Mouse (Mus musculus): Measurements from ENCODE around the gene Smco3. TPM values are rescaled to one million over a fixed set of nuclear protein-coding genes. Genes with fewer than 3 reads are reported as not detected.

Gene Smco3
- polyA plus RNA-seq, 1 experiment from 2014 or later = 2.1 TPM

DNA sequence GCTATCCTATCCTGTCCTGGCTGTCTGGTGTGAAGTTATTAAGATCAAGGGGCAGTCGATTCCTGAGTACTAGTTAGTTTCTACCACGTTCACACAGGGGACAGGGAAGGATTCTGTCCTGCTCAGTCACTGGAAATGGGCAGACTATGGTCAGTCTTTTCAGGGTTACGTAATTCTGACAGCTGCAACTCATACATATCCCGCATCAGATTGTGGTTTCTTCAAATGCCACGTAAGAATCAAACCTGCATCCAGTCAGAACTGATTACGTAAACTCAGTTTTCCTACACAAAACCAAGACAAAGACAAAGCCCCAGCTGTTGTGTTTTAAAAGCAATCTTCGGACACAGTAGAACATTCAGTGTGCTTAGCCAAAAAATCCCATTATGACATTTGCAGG is 19.9 kb downstream of the Smco3 start:
- Histone ChIP-seq H3K4me2 (no peak overlapping the region), H3K36me3 (peaks cover 84% of the 10 kb centered on the region), H3K4me3 (no peak overlapping the region), H3K27ac (replicated peaks) (no peak overlapping the region), H3K9ac (no peak overlapping the region), H3K4me1 (replicated peaks) (0 out of 2 replicates have a peak, but pooled peaks cover under 1% of the 10 kb centered on the region), H3K9me3 (no peaks in the 10 kb centered on the region), H3K27me3 (no peaks in the 10 kb centered on the region)
- WGBS = 94% methylated on average over 7 of the region's 7 CpGs
- ATAC-seq (ENCODE audit: low read depth) = no peak

GRCm38 (mm10) chr6:136813117-136813516 is 22.1 kb downstream of the Smco3 start:
- no peaks in the 10 kb centered on the region for H3K9me3 ChIP-seq
- no peak overlapping the region for H3K27ac ChIP-seq (replicated peaks)
- WGBS = 48% methylated on average over 4 of the region's 4 CpGs
- peaks cover 62% of the 10 kb centered on the region for H3K36me3 ChIP-seq
- H3K4me3 ChIP-seq = no peak overlapping the region
- H3K27me3 ChIP-seq = no peaks in the 10 kb centered on the region
- ATAC-seq (ENCODE audit: low read depth) = no peak
- peaks cover 18% of the 10 kb centered on the region for H3K4me1 ChIP-seq (replicated peaks)
- no peak overlapping the region for H3K9ac ChIP-seq
- no peak overlapping the region for H3K4me2 ChIP-seq

GRCm38 (mm10) chr6:136811196-136811595 is 24.1 kb downstream of the Smco3 start:
- Histone ChIP-seq H3K4me2 (no peak overlapping the region), H3K4me3 (no peak overlapping the region), H3K9ac (no peak overlapping the region), H3K36me3 (peaks cover 44% of the 10 kb centered on the region), H3K4me1 (replicated peaks) (peaks cover 23% of the 10 kb centered on the region), H3K27ac (replicated peaks) (no peak overlapping the region), H3K27me3 (no peaks in the 10 kb centered on the region), H3K9me3 (no peaks in the 10 kb centered on the region)
- no peak for ATAC-seq (ENCODE audit: low read depth)
- 93% methylated on average over 10 of the region's 10 CpGs for WGBS

- Histone ChIP-seq H3K4me3 (peak overlapping the region; percentile 81; the same call in 1 of the 2 replicates), H3K27me3 (no peaks in the 10 kb centered on the region), H3K9ac (no peak overlapping the region), H3K9me3 (no peaks in the 10 kb centered on the region), H3K27ac (replicated peaks) (no peak overlapping the region), H3K36me3 (peaks cover 31% of the 10 kb centered on the region), H3K4me2 (peak overlapping the region; percentile 99), H3K4me1 (replicated peaks) (peaks cover 28% of the 10 kb centered on the region)
- 76% methylated on average over 13 of the region's 13 CpGs for WGBS
- ATAC-seq (ENCODE audit: low read depth) = no peak
These were observed 25.6 kb downstream of the Smco3 start for GRCm38 (mm10) chr6:136809673-136810072.

- Histone ChIP-seq H3K4me2 (peak overlapping the region; percentile 99), H3K27ac (replicated peaks) (no peak overlapping the region), H3K4me3 (peak overlapping the region; percentile 81), H3K9ac (peak overlapping the region; percentile 81), H3K36me3 (peaks cover 25% of the 10 kb centered on the region), H3K4me1 (replicated peaks) (peaks cover 29% of the 10 kb centered on the region), H3K27me3 (no peaks in the 10 kb centered on the region), H3K9me3 (no peaks in the 10 kb centered on the region)
- 37% methylated on average over 14 of the region's 14 CpGs for WGBS
- ATAC-seq (ENCODE audit: low read depth) = no peak
These were observed 26.2 kb downstream of the Smco3 start for GRCm38 (mm10) chr6:136809077-136809476.

- H3K4me1 ChIP-seq (replicated peaks) = peaks cover 29% of the 10 kb centered on the region
- peak overlapping the region; percentile 99 for H3K4me2 ChIP-seq
- ATAC-seq (ENCODE audit: low read depth) = peak; percentile 25
- 1% methylated on average over 28 of the region's 28 CpGs for WGBS
- H3K4me3 ChIP-seq = peak overlapping the region; percentile 81
- H3K36me3 ChIP-seq = peaks cover 21% of the 10 kb centered on the region
- no peaks in the 10 kb centered on the region for H3K9me3 ChIP-seq
- H3K9ac ChIP-seq = peak overlapping the region; percentile 81
- H3K27ac ChIP-seq (replicated peaks) = peak overlapping the region; percentile 61
- no peaks in the 10 kb centered on the region for H3K27me3 ChIP-seq
These were observed 26.6 kb downstream of the Smco3 start for GRCm38 (mm10) chr6:136808631-136809046.

- WGBS = 0% methylated on average over 34 of the region's 34 CpGs
- Histone ChIP-seq H3K27ac (replicated peaks) (peak within 1 kb of the TSS; percentile 81), H3K9me3 (no peaks in the 10 kb centered on the region), H3K36me3 (peaks cover 15% of the 10 kb centered on the region), H3K4me2 (peak within 1 kb of the TSS; percentile 99), H3K4me3 (peak within 1 kb of the TSS; percentile 81), H3K4me1 (replicated peaks) (peaks cover 35% of the 10 kb centered on the region), H3K9ac (peak within 1 kb of the TSS; percentile 81), H3K27me3 (no peaks in the 10 kb centered on the region)
- peak; percentile 88 for ATAC-seq (ENCODE audit: low read depth)
These were observed 27.2 kb downstream of the Smco3 start, which contains the start of gene H2afj for GRCm38 (mm10) chr6:136808014-136808417. TSS of gene H2afj (plus strand) at chr6:136808244.

DNA sequence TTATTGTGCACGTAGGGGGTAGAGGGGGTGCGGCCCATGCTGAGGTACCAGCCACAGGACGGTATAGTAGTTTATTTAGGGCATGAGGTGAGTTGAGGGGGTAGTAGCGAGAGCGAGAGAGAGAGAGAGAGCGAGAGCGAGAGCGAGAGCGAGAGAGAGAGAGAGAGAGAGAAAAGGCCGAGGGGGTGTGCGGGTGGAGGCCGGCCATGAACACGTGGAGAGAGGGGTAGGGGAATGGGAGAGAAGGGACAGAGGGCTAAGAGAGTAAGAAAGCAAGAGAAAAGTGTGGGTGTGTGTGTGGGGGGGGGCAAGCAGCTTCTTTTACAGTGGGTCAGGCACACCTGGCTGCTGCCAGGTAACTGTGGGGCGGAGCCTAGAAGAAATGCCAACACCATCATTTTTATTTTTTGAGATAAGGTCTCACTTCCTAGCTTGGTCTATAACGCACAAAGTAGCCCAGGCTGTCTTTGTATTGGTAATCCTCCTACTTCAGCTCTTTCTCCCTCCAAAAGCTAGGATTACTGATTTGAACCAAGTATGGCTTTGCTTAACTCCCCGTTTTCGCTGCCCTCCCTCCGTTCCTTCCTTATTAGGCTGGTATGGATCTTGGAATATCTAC is 27.7 kb downstream of the Smco3 start:
- Histone ChIP-seq H3K27ac (replicated peaks) (peak overlapping the region; percentile 81), H3K4me3 (peak overlapping the region; percentile 81), H3K36me3 (peaks cover 13% of the 10 kb centered on the region), H3K27me3 (no peaks in the 10 kb centered on the region), H3K9ac (peak overlapping the region; percentile 58), H3K4me2 (peak overlapping the region; percentile 99), H3K4me1 (replicated peaks) (peaks cover 39% of the 10 kb centered on the region), H3K9me3 (no peaks in the 10 kb centered on the region)
- ATAC-seq (ENCODE audit: low read depth) = peak; percentile 7
- WGBS = 29% methylated on average over 18 of the region's 18 CpGs

GRCm38 (mm10) chr6:136806819-136807218 is 28.4 kb downstream of the Smco3 start:
- WGBS = 80% methylated on average over 5 of the region's 5 CpGs
- Histone ChIP-seq H3K27me3 (no peaks in the 10 kb centered on the region), H3K9ac (no peak overlapping the region), H3K4me1 (replicated peaks) (peaks cover 39% of the 10 kb centered on the region), H3K4me2 (no peak overlapping the region), H3K36me3 (peaks cover 6% of the 10 kb centered on the region), H3K27ac (replicated peaks) (no peak overlapping the region), H3K9me3 (no peaks in the 10 kb centered on the region), H3K4me3 (no peak overlapping the region)
- no peak for ATAC-seq (ENCODE audit: low read depth)

GRCm38 (mm10) chr6:136805409-136805775 is 29.9 kb downstream of the Smco3 start:
- no peaks in the 10 kb centered on the region for H3K9me3 ChIP-seq

DNA sequence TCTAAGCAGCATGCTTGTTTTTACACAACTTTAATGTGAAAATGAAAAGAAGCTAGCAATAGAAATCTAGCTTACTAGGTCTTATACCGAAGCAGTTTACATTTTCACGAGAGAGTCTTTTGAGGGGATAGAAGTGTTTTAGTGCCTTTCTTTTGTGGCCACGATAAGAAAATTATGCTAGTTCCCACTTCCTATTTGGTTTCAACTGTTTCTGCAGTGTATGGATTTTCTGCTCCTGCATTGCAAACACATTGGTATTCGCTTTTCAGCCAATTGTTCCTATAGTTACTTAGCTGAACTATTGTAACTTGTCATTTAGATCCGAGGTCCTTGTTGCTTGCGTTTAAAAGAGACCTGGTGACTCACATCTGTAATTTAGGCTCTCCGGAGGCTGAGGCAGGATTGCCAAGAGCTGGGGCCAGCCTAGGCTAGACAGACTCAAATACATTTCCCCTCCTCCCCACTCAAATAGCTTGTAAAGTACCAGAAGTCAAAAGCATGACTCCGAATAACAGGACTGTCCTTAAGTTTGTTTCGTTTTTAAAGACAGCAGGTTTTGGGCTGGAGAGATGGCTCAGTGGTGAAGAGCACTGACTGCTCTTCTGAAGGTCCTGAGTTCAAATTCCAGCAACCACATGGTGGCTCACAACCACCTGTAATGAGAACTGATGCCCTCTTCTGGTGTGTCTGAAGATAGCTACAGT is 30.4 kb downstream of the Smco3 start:
- Histone ChIP-seq H3K4me1 (replicated peaks) (peaks cover 34% of the 10 kb centered on the region), H3K27me3 (no peaks in the 10 kb centered on the region), H3K9me3 (no peaks in the 10 kb centered on the region), H3K36me3 (no peaks in the 10 kb centered on the region), H3K9ac (peak overlapping the region; percentile 65), H3K4me2 (peak overlapping the region; percentile 68), H3K27ac (replicated peaks) (peak overlapping the region; percentile 100), H3K4me3 (peak overlapping the region; percentile 61)
- no peak for ATAC-seq (ENCODE audit: low read depth)
- WGBS = 29% methylated on average over 9 of the region's 9 CpGs

More at GRCm38 (mm10) chr6:136805409-136805775, 29.9 kb downstream of the Smco3 start:
- Histone ChIP-seq H3K4me2 (no peak overlapping the region), H3K27me3 (no peaks in the 10 kb centered on the region), H3K4me1 (replicated peaks) (peaks cover 38% of the 10 kb centered on the region), H3K36me3 (no peaks in the 10 kb centered on the region), H3K9ac (no peak overlapping the region), H3K4me3 (no peak overlapping the region), H3K27ac (replicated peaks) (no peak overlapping the region)
- ATAC-seq (ENCODE audit: low read depth) = no peak
- 77% methylated on average over 1 of the region's 1 CpGs for WGBS

DNA sequence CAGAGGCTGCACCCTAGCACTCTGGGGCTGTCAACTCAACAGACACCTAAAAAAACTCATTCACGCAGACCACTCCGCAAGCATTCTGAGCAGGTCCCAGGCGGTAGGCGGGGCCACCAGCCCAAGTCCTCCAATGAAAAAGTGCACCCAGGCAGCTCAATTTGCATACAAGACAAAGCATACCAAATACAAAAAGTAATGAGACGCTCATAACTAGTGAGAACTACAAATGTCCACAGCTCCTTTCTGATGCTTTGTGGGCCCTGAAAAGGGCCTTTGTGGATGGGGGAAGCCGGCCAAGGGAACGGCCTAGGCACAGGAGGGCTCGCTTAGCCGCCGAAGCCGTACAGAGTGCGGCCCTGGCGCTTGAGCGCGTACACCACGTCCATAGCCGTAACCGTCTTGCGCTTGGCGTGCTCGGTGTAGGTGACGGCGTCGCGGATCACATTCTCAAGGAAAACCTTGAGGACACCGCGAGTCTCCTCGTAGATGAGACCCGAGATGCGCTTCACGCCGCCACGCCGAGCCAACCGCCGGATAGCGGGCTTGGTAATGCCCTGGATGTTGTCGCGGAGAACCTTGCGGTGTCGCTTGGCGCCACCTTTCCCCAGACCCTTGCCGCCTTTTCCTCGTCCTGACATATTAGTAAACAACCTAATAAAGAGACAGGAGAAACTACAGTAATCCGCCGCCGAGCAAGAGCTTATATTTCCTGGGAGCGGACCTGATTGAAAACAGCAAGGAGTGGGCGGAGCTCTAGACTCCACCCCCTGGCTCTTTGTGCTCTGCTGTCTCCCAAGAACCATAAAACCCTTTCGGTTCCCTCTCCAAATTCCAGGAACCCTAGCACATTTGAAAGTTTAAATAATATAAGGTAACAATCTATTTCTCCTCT is 31.3 kb downstream of the Smco3 start, which contains the start of gene Hist4h4:
Hist4h4 (minus strand) TSS at position 677 of the 895 bp plus-strand sequence.
- Histone ChIP-seq H3K27me3 (no peaks in the 10 kb centered on the region), H3K36me3 (no peaks in the 10 kb centered on the region), H3K9ac (peak within 1 kb of the TSS; percentile 93), H3K4me2 (peak within 1 kb of the TSS; percentile 68), H3K4me3 (peak within 1 kb of the TSS; percentile 61), H3K9me3 (no peaks in the 10 kb centered on the region), H3K4me1 (replicated peaks) (peaks cover 25% of the 10 kb centered on the region), H3K27ac (replicated peaks) (peak within 1 kb of the TSS; percentile 100)
- WGBS = under 1% methylated on average over 50 of the region's 50 CpGs
- peak; percentile 79 for ATAC-seq (ENCODE audit: low read depth)

Measured in neural tube, embryonic 13.5 days (tissue).